Mouse (Mus musculus) WW6 (cell line): ENCODE data around the gene Nsl1.
A peak's percentile ranks its signal among the peaks of the same experiment; 100 is the strongest.
"Not testable (repeated sequence)": the region's sequence is repeated elsewhere in the genome, so short reads cannot be mapped to it uniquely, and the experiment has no call there.

Experiments used
- DNase-seq: peaks from one replicate; pipeline ENCODE4 v3.0.0-alpha.2; 2013; ENCODE audit warnings: low read depth, low spot score

Nsl1 gene

DNA sequence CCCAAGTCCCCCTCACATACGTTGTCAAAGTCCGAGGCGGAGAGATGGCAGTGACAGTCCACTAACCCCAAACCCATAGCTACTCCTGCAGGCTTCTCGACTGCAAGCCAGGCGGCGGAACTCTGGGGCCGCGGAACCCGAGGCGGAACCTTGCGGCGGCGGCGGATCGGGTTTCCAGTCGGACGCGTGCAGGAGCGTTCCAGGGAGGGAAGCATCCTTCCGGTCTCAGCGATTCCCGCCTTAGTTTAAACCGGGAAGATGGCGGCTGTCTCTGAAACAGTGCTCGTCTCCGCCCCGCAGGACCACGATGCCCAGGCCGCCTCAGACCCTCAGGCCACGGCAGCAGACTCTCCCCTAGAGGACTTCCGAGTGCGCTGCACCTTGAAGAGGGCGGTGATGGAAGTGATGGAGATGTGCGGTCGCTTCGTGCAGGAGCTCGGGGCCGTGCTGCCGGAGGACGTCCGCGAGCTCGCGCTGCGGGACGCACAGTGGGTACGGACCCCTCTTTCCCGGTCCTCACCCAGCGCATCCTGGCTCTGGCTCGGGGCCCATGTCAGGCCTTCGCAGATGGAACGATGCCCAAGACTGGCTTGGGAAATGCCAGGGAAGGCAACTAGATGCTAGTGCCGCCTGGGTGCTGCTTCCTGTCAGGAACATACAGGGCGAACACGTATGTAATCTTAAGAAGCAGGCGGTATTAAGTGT lies at the start of gene Nsl1, which contains the start of gene Tatdn3:
Gene Nsl1, plus strand, starts transcription at position 232 of the 705 bp plus-strand sequence.
Gene Tatdn3, minus strand, starts transcription at position 152 of the 705 bp plus-strand sequence.
- peak; percentile 47 for DNase-seq

DNA sequence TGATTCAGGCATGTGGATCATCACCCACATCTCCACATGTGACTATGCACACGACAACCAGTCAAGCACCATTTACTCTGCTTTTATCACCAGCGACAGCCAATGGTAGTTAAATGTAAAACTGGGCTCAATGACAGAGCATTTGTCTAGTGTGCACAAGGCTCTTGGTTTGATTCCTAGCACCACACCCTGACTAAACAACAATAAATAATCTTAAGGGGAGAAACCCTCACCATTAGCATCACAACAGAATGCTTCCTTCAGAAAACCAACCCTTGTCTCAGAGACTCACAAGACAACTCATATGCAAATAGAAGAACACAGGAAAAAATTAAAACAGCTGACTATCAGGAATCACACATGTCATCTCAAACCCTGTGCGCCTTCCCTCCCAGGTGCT lies 48.5 kb upstream of the Nsl1 start:
- DNase-seq: no peak

DNA sequence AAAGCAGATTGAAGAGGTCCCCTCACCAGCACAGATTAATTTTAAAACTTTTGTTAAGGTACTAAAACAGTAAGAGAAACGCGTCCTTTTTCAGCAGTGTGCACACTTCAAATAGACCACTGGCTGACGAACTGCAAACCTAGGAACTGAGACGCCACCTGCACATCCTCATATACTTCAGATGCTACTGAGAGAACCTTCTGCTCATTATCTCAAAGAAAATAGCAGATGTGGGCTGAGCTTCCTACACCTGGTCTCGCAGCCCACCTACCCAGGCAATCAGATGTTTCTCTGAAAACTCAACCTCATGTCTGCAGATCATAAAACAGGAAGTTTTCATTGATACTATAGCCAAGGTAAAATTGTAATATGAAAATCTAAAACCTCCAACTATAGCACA lies 43.0 kb upstream of the Nsl1 start:
- no peak for DNase-seq

DNA sequence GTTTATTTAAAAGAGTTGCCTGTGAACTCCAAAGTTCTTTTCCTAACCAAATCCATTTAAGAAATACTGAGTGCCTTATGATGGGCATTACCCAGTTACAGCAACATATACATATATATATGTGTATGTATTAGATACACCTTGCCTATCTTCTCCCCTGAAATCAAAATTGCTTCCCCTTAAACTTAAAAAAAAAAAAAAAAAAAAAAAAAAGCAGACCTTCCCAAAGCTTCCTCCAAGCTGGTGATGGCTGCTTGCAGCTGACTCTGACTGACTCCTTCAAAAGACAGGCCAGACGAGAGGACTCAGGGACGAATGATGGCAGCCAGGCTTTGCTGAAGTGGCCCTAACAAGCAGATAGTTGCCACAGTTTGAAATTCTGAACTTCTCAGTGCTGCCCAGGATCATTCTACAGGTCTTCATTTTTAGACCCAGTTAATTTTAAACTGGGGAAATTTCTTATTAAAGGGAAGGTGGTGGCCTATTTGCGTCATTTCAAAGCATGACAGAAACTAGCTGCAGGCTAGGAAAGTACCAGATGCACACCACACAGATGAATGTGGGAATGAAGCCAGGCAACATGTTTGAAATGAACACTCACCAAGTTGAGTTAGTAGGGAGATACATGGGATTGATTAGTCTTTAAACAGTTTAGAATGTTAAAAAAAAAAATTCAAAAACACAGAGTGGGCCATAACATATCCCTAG lies 42.4 kb upstream of the Nsl1 start:
- no peak for DNase-seq

DNA sequence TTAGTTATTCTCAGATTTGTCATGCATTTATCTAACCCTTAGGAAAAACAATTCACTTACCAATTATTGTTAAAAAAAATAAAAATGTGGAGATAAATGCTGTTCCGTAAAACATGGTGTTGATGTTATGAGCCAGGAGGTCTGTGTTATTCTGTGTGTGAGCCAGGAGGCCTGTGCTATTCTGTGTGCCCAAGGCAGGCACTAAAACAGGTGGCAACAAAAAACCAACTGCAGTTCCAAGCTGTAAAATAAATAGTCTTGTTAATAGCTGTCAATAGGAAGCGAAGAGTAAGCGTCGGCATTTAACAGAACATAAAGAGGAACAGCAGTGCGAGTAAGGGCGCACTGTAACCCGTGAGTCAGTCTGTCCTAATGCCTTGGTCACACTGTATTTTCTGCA lies 41.8 kb upstream of the Nsl1 start:
- DNase-seq: no peak

DNA sequence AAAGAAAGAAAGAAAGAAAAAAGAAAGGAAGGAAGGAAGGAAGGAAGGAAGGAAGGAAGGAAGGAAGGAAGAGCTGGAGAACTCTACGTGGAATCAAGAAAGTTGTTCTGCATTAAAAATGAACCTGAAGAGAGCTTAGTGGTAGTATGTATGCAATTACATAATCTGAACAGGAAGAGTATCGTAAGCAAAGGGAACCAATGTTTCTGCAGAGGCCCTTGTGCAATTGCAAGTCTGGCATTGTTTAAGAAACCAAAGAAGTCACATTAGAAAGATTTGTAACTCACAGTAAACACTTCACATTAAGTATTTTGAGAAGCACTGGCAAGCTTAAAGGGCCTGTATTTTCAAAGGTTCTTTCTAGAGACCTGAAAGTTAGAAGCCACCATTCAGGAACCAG lies 39.7 kb upstream of the Nsl1 start:
- DNase-seq: no peak

DNA sequence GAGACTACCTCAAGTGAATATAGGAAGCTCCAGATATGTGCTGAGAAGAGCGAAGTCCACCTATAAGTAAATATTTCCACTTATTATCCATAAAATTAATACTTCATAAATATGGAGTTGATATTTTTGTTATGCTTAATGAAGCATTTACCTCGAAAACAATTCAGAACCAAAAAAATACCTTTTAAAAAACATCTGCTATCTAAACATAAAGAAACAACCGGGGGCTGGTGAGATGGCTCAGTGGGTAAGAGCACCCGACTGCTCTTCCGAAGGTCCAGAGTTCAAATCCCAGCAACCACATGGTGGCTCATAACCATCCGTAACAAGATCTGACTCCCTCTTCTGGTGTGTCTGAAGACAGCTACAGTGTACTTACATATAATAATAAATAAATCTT lies 39.0 kb upstream of the Nsl1 start:
- DNase-seq: not testable (repeated sequence)

DNA sequence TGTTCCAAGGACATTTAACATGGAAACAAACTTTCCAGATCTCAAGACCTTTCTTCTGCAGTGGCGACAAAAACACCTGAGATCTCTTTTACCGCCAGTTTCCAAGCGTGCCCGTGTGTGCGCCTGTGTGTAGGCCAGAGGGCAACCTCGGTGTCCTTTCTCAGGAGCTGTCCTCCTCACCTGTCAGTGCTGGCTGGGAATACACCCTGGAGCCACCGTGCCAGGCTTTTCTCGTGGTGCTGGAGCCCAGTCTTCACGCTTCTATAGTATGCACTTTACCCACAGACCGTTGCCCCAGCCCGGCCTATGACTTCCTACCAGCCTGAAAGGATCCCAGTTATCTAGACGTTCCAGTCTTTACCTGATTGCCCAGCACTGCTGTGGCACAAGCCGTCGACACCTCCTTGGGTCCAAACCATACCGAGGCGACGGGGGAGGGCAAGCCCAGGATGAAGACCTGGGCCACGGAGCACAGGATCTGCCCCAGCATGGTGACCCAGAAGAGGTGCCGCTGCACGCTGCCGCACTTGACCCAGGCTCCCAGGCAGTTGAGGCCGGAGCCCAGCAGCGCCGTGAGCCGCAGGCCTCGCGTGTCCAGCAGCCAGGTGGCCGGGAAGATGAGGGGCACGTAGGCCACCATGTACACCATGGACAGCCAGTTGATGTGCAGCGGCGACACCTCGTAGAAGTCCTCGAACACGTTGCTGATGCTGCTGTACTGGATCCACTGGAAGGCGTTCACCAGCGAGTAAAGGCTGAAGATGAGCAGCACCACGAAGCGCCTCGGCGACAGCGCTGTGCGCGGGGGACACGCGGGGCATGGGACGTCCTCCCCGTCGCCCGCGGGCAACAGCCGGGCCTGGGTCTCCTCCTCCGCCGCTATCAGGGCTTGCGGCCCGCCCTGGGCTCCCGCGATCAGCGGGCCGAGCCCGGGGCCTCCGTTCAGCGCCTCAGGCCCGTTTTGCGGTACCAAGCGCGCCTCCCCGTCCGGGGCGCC lies 37.5 kb upstream of the Nsl1 start:
- peak; percentile 16 for DNase-seq

DNA sequence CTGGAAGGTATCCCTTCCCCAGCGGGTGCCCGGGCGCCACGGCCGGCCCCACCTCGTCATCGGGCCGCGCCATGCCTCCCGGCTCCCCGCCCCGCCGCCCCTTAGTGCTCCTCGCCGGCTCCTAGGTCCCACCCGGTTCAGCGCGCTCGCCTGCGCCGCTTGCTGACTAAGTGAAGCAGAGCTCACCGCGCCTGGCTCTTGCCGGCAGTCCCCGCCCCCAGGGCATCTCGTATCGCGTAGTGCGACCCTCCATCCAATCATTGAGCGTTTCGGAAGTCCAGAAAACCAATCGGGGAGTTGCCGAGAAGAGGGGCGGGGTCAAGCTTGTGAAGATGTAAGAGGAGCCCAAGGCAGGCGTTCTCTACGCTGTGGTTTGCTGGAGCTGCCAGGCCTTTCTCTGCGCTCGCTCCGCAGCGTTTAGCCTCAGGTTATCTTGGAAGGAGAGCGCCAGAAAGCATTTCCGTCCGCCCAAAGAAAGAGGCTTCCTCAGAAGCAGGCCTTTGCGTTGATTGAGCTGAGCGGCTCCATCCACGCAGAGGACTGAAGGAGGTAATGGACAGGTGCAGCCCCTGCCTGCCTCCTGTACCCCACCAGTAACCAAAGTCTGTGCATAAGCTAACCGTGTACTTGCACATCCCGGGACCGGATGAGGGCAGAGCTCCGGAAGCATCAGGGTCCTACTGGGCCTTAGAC lies 36.6 kb upstream of the Nsl1 start, which contains the start of gene Flvcr1:
Gene Flvcr1, minus strand, starts transcription at position 138 of the 693 bp plus-strand sequence.
- DNase-seq: peak; percentile 98

DNA sequence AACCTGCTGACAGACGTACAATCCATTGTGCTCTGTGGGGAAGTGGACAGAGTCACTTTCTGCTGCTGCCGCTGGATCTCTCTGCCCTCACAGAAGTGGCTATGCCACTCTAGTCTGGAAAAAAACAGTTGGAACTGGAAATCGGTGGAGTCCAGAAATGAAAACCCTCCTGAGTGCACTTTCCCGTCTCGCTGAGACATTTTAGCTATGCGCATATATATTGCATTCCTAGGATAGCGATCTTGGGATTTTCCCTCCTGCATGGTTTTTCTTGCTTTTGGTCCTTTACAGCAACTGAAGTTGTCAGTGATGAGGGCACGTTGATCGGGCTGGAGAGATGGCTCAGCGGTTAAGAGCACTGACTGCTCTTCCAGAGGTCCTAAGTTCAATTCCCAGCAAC lies 32.6 kb upstream of the Nsl1 start:
- no peak for DNase-seq

DNA sequence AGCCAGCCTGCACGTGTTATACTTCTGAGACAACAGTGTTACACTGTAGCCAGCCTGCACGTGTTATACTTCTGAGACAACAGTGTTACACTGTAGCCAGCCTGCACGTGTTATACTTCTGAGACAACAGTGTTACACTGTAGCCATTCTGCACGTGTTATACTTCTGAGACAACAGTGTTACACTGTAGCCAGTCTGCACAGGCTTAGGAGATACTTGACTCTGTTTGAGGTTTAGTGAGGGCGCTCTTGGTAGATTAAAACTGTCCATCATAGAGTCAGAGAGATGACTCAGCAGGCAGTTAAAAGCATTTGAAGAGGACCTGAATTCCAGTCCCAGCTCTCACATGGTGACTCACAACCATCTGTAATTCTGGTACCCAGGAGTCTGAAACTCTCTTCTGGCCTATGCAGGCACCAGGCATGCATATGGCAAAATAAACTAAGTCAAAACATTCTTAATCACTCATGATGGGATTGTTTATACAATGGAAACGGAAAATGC lies 31.8 kb upstream of the Nsl1 start:
- DNase-seq: not testable (repeated sequence)

DNA sequence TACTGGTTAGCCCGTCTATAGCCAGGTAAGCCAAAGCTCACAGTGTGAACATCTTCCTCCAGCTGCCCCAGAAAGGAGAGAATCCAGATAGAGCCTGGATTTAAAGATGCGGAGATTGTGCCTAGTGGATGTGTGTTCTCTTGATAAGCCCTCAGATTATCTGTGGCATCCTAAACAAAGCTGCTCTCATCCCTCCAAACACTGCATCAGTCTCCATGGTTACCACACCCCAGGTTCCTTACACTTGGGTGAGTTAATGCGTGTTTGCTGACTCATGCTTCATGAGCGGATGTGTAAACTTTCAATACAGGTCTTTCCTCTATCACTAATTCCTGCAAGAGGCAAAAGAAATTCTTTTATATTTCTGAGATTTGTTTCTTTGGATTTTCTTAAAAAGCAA lies 27.2 kb upstream of the Nsl1 start:
- DNase-seq: peak; percentile 14

DNA sequence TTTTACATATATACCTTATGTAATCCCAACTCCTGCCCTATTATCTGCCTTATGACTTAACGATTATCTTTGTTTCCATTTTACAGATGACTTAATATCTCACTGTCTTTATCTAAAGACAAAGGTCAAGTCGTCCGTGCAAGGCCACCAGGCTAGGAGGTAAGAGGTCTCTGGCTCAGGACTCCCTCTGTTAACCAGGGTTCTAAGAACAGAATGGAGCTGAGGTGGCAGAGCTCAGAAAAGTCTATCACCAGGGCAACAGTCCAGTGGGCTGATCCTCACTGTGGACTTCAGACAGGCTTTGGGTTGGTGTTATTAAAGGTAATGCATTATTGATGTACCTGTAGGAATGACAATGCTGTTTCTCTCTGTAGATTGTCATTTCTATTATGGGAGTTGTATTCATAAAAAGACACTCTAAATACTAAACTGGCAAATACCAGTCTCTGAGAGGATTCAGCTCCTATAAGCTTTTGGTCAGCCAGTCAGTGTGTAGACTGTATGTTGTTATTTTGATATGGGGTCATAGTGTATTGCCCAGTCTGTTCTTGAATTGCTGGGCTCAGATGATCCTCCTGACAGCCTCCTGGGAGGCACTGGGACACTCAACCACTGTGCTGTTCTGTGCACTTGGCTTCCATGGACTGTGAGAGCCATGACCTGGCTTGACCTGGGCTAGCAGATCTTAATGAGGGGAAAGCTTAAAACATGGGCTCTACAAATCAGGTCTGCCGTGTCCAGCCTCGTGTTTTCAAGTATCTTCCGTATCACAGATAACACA lies 26.1 kb upstream of the Nsl1 start, which contains the start of gene Spata45:
Gene Spata45, plus strand, starts transcription at position 86 of the 781 bp plus-strand sequence.
- no peak for DNase-seq

DNA sequence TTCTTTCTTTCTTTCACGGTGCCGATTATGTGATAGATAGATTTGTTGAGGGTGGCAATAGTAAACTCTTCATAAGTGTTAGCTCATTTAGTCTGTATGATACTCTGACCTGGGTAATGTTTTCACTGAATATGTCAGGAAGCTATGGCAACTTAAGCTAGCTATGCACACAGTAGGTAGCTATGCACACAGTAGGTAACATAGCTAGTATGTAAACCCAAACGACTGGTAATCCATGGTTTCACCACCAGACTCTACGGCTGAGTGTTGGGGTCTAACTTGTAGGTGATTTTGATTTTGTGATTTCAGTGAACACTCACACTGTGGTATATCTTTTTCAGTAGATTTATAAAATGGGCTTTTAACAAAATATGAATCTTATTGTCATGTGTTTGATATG lies 24.8 kb upstream of the Nsl1 start:
- no peak for DNase-seq

DNA sequence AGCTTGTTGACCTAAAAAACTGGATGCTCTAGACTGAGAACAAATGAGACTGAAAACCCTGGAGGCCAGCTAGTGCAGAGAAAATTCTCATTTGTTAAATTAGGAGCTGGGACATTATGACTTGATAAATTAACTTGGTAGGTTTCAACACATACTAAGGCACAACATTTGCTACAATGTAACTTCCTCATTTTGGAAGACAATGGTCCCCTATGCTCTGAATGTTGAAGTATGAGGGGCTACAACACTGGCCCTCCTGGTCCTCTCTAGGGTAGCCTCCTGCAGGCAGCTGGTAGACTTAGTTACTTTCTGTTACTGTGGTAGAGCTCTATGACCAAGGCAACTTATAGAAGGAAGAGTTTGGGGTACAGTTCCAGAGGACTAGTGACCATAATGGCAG lies 21.5 kb upstream of the Nsl1 start:
- no peak for DNase-seq

DNA sequence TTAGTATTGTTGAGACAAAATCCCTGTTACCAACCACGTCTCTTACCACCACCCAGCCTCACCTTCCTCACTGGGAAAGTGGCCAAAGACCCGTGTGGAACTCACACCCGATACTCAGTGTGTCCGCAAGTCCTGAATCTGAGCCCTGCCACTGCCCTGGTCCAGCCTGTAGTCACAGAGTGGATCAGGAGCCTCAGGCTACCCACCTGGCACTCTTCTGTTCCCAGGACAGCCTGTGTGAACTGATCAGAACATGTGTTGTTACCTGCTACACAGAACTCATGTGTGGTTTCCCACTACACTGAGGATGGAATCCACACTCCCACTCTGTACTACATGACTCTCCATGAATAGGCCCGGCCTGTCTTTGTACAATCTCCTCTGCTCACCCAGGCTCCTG lies 20.7 kb upstream of the Nsl1 start:
- DNase-seq: no peak

DNA sequence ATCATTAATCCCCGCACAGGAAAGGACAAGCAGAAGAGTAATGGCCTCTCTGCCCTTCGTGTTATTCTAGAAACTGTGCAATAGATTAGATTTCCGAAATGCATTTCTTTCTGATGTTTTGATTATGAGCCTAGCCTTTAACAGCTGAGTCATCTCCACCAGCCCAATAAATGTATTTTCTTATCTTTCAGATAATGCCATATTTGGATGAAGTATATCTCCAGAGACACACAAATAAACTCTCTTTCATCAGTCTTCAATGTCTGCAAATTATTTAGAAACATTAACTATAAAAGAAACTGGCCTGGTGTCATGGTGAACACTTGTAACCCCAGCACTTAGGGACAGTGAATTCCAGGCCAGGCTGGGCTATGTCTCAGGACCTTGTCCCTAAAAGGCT lies 20.1 kb upstream of the Nsl1 start:
- DNase-seq: no peak

DNA sequence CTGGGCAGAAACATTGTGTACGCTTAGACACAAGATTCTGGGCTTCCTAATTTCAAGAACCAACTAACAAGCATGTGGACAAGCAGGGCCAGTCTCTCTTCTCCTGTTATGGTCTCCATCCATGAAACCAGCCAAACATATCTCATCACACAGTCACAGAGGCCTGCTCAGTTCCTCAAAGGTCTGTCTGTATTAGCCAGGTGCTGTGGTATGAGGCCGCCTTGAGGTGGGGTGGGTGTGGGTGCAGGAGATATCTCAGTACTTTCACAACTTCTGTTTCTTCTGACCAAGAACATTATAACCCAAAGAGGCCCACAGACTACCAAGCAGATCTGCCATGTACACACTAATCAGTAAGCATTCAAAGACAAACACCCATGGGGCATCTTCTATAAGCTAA lies 17.5 kb upstream of the Nsl1 start:
- no peak for DNase-seq

DNA sequence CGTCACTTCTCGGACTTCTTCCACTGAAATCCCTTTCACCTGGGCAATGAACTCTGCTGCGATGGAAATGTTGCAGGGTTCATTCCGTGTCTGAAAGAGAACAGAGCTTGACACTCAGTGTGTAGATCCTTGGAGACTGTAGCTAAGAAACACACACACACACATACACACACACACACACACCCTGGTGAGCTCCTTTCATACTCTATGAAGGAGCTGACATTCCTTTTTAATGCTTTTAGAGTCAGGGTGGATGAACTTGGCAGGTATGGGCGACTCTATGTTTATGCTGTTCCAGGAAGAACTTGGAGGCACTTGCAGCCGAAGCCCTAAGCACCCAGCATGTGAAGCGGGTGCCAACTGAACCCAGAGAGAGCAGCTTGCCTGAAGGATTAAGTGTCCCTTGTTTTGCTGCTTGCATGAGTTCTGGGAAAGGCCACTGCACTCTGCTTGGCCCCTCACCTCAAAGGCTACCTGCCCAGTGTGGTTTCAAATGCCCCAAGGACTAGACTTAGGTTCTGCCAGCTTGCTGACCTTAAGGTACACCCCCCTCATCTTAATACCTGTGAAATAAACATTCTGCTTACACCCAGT lies 16.5 kb upstream of the Nsl1 start:
- DNase-seq: no peak

DNA sequence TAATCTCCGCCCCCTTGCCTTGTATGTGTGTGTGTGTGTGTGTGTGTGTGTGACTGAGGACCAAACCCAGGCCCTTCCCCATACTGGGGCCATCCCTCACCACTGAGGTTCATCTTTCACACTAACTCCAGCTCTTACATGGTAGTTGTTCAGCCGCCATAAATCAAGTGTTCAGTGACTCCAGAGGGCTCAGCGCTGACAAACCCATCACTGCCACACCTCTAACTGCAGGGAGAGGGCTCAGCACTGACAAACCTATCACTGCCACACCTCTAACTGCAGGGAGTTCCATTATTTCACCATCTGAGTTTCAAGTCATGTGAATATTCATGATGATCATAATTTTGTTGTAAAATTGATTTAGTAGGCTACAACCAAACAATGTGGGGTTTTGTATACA lies 9.3 kb upstream of the Nsl1 start:
- DNase-seq: no peak
